Mouse (Mus musculus) hindbrain, embryonic 10.5 days (tissue): ENCODE measurements around the gene Ctnna2. TPM values are rescaled to one million over a fixed set of nuclear protein-coding genes. Genes with fewer than 3 reads are reported as not detected.

Source experiments
- DNase-seq: peaks from one replicate; pipeline ENCODE4 v3.0.0-alpha.2; 2017; ENCODE audit warnings: low spot score
- H3K27ac ChIP-seq: fragments of 300-500 bp; sonication (generic); 2 replicates; pipeline ENCODE4 v1.5.1; 2016; ENCODE audit warnings: mild to moderate bottlenecking, moderate library complexity
- H3K27me3 ChIP-seq: fragments of 300-500 bp; sonication (generic); 2 replicates; pipeline ENCODE4 v1.6.1; 2016; ENCODE audit warnings: mild to moderate bottlenecking; ENCODE audit not compliant: poor library complexity, insufficient read depth, severe bottlenecking
- H3K36me3 ChIP-seq: fragments of 300-500 bp; sonication (generic); 2 replicates; pipeline ENCODE4 v1.6.1; 2016; ENCODE audit warnings: mild to moderate bottlenecking, moderate library complexity
- H3K4me1 ChIP-seq: fragments of 300-500 bp; sonication (generic); replicated peaks from 2 replicates; pipeline ENCODE4 v1.6.1; 2016; ENCODE audit warnings: mild to moderate bottlenecking
- H3K4me3 ChIP-seq: fragments of 300-500 bp; sonication (generic); 2 replicates; pipeline ENCODE4 v1.5.1; 2016; ENCODE audit warnings: mild to moderate bottlenecking, moderate library complexity
- H3K9me3 ChIP-seq: fragments of 300-500 bp; sonication (generic); 2 replicates; pipeline ENCODE4 v1.6.1; 2016; ENCODE audit warnings: mild to moderate bottlenecking, moderate library complexity
- WGBS: fragments of 180-500 bp; shearing (Covaris S2); methylation state at CpG from one replicate; pipeline ENCODE4 v1.1.7; 2016; 5-methylcytosine and 5-hydroxymethylcytosine counted together
- polyA plus RNA-seq: library from polyadenylated mRNA; unstranded; fragments of >200 nt; fragmentation: Nextera tagmentation; extraction: Ambion mirVana; gene quantifications from 2 replicates; pipeline ENCODE4 v1.2.1, GENCODE M21; 2016

The Ctnna2 gene
- polyA plus RNA-seq, 1 experiment from 2014 or later, result 42.5 TPM

DNA sequence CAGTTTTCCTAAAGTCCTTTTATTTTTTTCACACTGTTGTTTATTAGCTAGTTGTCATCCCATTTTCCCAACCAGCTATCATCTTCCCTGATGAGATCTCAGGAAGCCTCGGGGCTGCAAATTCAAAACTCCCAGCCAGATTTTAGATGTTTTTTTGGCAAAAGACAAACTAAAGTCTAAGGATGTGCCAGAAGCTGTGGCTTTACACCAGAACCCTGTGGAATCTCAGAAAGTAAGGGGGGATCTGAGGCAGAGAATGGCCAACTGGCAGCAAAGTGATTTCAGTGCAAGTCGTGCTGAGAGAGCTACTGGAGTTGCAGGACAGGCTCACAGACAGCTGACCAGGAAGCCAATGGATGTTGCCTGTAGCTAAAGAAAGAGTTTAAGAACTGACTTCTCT lies 451.9 kb downstream of the Ctnna2 start:
- Histone ChIP-seq H3K27ac (no peak overlapping the region), H3K4me1 (no peaks in the 10 kb centered on the region), H3K27me3 (no peaks in the 10 kb centered on the region), H3K36me3 (no peaks in the 10 kb centered on the region), H3K9me3 (no peaks in the 10 kb centered on the region), H3K4me3 (no peak overlapping the region)
- DNase-seq, result no peak
- WGBS, result 88% methylated on average over 2 of the region's 2 CpGs

DNA sequence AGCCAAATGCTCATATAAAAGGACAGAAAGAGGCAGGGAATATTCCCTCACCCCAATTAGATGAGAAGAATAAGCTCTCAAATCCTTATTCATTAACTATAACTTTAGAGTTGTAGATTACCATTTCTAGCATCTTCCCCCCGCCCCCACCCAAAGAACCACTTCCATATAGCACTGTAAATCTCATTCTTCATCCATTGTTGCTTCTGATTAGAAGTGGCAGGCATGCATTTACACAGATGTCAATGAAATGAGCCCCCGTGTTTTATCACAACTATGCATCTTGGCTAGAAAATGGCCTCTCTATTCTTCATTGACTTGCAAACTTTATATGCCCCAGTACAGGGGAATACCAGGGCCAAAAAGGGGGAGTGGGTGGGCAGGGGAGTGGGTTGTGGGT lies 457.7 kb downstream of the Ctnna2 start:
- no peak for DNase-seq

DNA sequence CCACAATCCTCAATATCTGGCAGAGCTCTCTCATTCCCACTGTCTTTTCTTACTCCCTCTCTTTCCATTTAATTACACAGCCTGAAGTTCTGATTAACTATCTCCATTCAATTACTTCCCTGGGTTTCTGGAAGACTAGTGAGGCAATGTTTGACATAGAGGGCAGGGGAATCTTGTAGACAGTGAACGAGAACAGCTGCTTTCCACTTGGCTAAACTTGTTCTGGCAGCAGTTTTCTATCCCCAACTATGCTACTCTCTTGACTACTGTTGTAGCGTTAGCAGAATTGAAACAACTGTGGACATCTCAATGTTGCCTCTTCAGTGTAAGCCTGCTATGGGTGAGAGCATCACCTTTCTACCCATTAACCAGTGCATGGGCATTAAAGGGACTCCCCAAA lies 463.0 kb downstream of the Ctnna2 start:
- H3K27me3 ChIP-seq, result no peaks in the 10 kb centered on the region
- 75% methylated on average over 2 of the region's 2 CpGs for WGBS
- peaks cover 7% of the 10 kb centered on the region for H3K4me1 ChIP-seq
- no peak overlapping the region for H3K27ac ChIP-seq
- no peak for DNase-seq
- no peaks in the 10 kb centered on the region for H3K9me3 ChIP-seq
- H3K4me3 ChIP-seq, result no peak overlapping the region
- no peaks in the 10 kb centered on the region for H3K36me3 ChIP-seq

More for the DNA sequence above, 457.7 kb downstream of the Ctnna2 start:
- H3K4me1 ChIP-seq, result no peaks in the 10 kb centered on the region
- H3K27me3 ChIP-seq, result no peaks in the 10 kb centered on the region
- no peaks in the 10 kb centered on the region for H3K9me3 ChIP-seq
- H3K27ac ChIP-seq, result no peak overlapping the region
- 77% methylated on average over 2 of the region's 2 CpGs for WGBS
- H3K36me3 ChIP-seq, result no peaks in the 10 kb centered on the region
- no peak overlapping the region for H3K4me3 ChIP-seq

DNA sequence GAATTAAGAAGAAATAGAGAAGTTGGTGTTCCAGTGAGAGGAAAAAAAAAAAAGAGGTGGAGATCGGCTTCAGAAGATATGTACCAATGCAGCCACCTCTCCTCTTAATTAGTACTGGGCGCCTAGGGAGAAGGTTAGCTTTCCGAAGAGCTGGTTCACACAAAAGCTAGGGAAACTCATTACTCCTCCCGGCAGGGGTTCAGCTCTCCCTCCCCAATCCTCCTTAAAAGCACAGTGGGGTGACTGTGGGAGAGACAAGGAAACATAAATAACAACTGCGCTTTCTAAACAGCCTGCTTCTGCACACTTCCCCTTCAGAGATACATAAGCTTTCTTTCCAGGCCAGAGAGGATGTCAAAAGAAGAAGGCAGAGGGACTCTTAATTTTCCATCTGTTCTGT lies 467.7 kb downstream of the Ctnna2 start:
- no peaks in the 10 kb centered on the region for H3K9me3 ChIP-seq
- H3K27me3 ChIP-seq, result no peaks in the 10 kb centered on the region
- DNase-seq, result no peak
- H3K4me1 ChIP-seq, result peaks cover 7% of the 10 kb centered on the region
- no peak overlapping the region for H3K27ac ChIP-seq
- 6% methylated on average over 5 of the region's 5 CpGs for WGBS
- no peaks in the 10 kb centered on the region for H3K36me3 ChIP-seq
- no peak overlapping the region for H3K4me3 ChIP-seq

DNA sequence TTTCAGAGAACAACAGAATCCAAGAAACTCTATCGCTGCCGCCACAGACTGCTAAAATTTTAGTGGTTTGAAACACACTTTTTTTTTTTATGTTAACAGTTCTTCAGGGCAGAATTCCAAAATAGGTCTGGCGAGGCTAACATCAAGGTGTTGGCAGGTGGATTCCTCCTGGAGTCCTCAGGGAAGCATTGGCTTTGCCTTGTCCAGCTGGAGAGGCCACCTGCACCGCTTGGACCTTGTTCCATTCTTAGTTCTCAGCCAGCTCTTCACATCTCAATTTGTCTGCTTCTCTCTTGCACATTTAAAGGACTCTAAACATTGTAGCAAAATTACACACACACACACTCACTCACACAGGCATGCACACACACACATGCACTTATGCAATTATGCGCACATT lies 487.8 kb downstream of the Ctnna2 start:
- H3K27me3 ChIP-seq, result no peaks in the 10 kb centered on the region
- H3K36me3 ChIP-seq, result no peaks in the 10 kb centered on the region
- DNase-seq, result no peak
- H3K9me3 ChIP-seq, result no peaks in the 10 kb centered on the region
- WGBS, result 91% methylated on average over 5 of the region's 5 CpGs
- H3K4me3 ChIP-seq, result no peak overlapping the region
- no peak overlapping the region for H3K27ac ChIP-seq
- no peaks in the 10 kb centered on the region for H3K4me1 ChIP-seq

DNA sequence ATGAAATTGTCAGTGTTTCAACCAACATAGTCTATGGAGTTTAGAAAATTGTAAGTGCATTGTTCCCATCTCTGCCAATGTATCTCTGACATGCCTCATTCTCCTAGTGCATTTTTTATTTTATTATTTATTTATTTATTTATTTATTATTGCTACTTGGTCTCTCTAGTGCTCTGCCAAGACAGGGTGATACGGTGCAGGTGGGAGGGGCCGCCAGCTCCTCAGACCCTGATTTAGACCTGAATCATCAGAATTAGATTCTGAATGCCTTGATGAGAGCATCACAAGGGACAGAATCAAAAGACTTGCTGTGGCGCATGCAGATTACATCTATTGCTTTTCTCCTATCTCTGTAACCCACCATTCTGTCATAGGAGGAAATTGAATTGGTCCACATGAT lies 492.8 kb downstream of the Ctnna2 start:
- WGBS, result 93% methylated on average over 3 of the region's 3 CpGs
- H3K27ac ChIP-seq, result no peak overlapping the region
- no peaks in the 10 kb centered on the region for H3K36me3 ChIP-seq
- H3K4me1 ChIP-seq, result no peaks in the 10 kb centered on the region
- H3K9me3 ChIP-seq, result peaks cover 10% of the 10 kb centered on the region
- no peak for DNase-seq
- no peak overlapping the region for H3K4me3 ChIP-seq
- H3K27me3 ChIP-seq, result no peaks in the 10 kb centered on the region

DNA sequence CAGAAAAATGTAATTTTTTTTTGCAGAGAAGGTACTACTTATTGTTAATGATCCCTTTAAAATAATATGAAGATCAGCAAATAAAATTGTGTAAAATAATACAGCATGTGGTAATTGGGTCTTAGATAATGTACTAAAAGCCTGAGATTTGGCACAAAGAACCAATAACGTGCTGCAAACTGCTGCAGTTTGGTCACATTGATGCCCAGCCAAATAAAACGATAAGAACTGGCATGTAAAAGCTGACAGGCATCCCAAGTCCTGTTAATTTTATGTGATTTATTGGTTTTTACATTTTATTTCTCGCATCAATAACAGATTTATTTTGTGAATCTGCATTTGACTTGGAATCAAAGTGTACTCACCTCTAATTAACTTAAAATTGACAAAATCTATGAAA lies 497.4 kb downstream of the Ctnna2 start:
- Histone ChIP-seq H3K27me3 (no peaks in the 10 kb centered on the region), H3K36me3 (no peaks in the 10 kb centered on the region), H3K27ac (no peak overlapping the region), H3K9me3 (peaks cover 10% of the 10 kb centered on the region), H3K4me3 (no peak overlapping the region), H3K4me1 (no peaks in the 10 kb centered on the region)
- no peak for DNase-seq
- 91% methylated on average over 3 of the region's 3 CpGs for WGBS

DNA sequence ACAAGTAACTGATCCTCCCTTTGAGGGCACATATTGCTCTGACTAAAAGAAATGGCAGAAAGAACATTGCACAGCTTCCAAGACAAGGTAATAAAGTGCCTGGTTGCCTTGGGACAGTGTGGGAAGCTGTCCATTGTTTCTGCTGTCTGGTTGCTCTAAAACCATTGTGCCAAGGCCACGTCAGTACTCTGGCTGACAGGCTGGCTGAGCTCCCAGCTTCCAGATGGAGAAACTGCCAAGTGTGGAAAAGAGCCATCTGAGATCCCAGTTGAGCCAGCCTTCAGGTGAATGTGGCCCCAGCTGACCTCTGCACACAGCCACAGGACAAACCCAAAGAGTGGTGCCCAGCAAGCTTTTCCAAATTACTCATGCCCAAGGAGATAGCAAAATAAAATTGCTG lies 504.1 kb downstream of the Ctnna2 start:
- no peak for DNase-seq
- H3K4me3 ChIP-seq, result no peak overlapping the region
- H3K4me1 ChIP-seq, result no peaks in the 10 kb centered on the region
- H3K27ac ChIP-seq, result no peak overlapping the region
- 54% methylated on average over 1 of the region's 1 CpGs for WGBS
- no peaks in the 10 kb centered on the region for H3K9me3 ChIP-seq
- no peaks in the 10 kb centered on the region for H3K27me3 ChIP-seq
- no peaks in the 10 kb centered on the region for H3K36me3 ChIP-seq

DNA sequence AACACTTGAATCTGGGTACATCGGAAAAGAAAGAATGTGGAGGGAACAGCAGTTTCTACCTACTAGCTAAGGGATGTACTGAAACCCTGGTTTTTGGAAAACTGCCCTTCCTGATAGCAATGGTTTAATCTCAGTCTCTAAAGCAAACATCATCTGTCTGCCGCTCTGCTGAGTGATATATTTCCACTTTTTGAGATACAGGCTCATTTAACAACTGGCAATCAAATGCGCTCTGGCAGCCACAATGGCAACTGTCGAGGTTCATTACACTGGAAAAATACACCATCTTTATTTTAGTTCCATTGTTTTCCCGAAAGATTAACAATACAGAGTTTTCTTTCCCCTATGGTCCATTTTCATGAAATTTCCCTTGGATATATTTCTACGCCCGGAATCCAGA lies 506.2 kb downstream of the Ctnna2 start:
- no peaks in the 10 kb centered on the region for H3K4me1 ChIP-seq
- no peaks in the 10 kb centered on the region for H3K36me3 ChIP-seq
- H3K9me3 ChIP-seq, result no peaks in the 10 kb centered on the region
- no peak for DNase-seq
- H3K4me3 ChIP-seq, result no peak overlapping the region
- no peaks in the 10 kb centered on the region for H3K27me3 ChIP-seq
- 87% methylated on average over 7 of the region's 7 CpGs for WGBS
- no peak overlapping the region for H3K27ac ChIP-seq

DNA sequence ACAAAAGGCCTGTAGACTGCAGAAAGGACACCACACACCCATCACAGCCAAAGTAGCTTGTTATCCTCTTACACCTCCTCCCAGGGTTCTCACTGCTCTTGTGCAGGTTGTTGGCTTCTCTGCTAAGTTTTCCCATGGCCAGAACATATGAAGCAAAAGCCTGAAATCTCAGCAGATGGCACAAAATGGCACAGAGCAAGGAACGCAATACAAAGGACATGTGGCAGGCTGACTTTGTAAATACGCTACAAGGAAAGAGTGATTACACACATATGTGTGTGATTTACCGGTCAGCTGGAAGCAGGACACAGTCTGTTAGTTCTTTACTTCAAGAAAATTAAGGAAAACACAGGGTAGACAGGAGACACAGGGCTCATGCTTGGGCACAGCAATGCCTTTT lies 511.4 kb downstream of the Ctnna2 start:
- H3K27me3 ChIP-seq, result no peaks in the 10 kb centered on the region
- H3K4me3 ChIP-seq, result no peak overlapping the region
- no peaks in the 10 kb centered on the region for H3K9me3 ChIP-seq
- WGBS, result 81% methylated on average over 3 of the region's 3 CpGs
- H3K36me3 ChIP-seq, result no peaks in the 10 kb centered on the region
- no peak overlapping the region for H3K27ac ChIP-seq
- DNase-seq, result no peak
- no peaks in the 10 kb centered on the region for H3K4me1 ChIP-seq

DNA sequence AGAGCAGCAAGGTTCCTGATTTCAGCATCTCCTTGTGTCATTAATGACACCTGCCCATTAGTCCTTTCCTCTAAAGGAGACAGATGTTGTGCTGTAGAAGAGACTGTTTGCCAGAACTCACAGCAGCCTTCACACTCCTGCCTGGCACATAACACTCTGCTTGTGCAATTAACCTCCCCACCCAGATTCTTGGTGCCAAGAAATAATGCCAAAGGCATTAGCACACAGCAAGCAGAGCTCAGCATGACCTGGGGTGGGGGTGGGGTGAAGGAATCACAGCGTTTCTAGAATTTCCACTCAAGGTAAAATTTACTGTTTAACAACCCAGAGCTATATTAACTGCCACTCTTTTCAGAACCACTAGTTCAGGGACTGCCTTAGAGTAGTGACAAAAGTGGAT lies 516.8 kb downstream of the Ctnna2 start:
- H3K27ac ChIP-seq, result no peak overlapping the region
- no peak for DNase-seq
- 74% methylated on average over 1 of the region's 1 CpGs for WGBS
- no peaks in the 10 kb centered on the region for H3K4me1 ChIP-seq
- H3K4me3 ChIP-seq, result no peak overlapping the region
- no peaks in the 10 kb centered on the region for H3K27me3 ChIP-seq
- no peaks in the 10 kb centered on the region for H3K9me3 ChIP-seq
- H3K36me3 ChIP-seq, result no peaks in the 10 kb centered on the region

DNA sequence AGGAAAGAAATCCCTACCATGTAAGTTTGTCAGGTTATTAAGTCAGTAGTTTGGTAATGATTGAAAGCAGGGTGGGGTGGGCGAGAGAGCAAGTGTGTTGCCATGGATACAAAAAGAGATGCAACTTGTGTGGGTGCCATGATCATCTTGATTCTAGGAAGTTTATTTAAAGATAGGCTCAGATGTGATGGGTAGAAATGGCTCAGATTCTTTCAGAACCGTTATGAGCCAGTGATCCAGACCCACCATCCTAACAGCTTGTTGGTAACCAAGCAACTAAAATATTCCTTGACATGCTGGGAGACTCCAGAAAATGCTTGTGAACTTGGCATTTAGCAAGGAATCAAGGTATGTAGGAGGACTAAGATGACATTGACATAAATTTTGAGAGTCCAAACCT lies 521.6 kb downstream of the Ctnna2 start:
- no peak overlapping the region for H3K27ac ChIP-seq
- H3K4me1 ChIP-seq, result no peaks in the 10 kb centered on the region
- DNase-seq, result no peak
- no peak overlapping the region for H3K4me3 ChIP-seq
- WGBS, result 90% methylated on average over 2 of the region's 2 CpGs
- H3K36me3 ChIP-seq, result no peaks in the 10 kb centered on the region
- H3K9me3 ChIP-seq, result no peaks in the 10 kb centered on the region
- H3K27me3 ChIP-seq, result no peaks in the 10 kb centered on the region

DNA sequence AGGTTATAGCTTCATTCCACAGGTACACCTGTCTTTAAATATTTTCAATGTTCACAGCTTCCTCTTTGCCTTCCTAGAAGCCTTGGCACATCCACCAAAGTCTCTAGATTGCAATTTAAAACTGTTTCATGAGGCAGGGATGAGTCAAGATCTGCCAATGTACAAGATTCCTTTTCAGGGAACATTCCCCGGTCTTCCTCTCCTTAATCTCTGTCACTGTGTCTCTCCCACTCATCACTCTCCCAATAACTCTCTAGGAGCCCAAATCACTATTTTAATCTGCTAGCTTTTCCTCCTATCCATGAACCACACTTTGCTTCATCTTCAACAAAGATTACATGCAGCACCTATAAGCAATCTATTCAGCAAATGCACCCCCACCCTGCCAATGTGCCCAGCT lies 532.6 kb downstream of the Ctnna2 start:
- no peak overlapping the region for H3K4me3 ChIP-seq
- no peaks in the 10 kb centered on the region for H3K27me3 ChIP-seq
- no peak overlapping the region for H3K27ac ChIP-seq
- no peaks in the 10 kb centered on the region for H3K36me3 ChIP-seq
- no peaks in the 10 kb centered on the region for H3K4me1 ChIP-seq
- 88% methylated on average over 1 of the region's 1 CpGs for WGBS
- DNase-seq, result no peak
- H3K9me3 ChIP-seq, result no peaks in the 10 kb centered on the region

DNA sequence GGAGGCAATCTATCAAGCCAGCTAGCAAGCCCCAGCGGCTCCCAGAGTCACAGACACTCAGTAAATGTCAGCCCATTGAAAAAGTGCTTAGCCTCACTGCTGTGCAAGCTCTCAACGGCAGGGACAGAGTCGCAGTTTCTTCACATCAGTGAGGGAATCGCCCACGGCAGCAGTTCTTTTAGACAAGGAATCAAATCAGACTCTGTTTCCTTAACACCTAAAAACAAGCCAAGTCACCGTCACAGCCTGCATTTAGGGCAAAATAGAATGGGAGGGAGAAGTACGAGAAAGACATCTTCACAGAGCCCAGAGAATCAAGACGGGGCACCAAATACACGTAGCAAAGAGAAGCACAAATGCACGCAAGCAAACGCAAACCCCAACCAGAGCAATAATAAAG lies 535.6 kb downstream of the Ctnna2 start:
- no peaks in the 10 kb centered on the region for H3K4me1 ChIP-seq
- H3K27ac ChIP-seq, result no peak overlapping the region
- DNase-seq, result no peak
- H3K4me3 ChIP-seq, result no peak overlapping the region
- 84% methylated on average over 11 of the region's 11 CpGs for WGBS
- H3K27me3 ChIP-seq, result no peaks in the 10 kb centered on the region
- no peaks in the 10 kb centered on the region for H3K9me3 ChIP-seq
- H3K36me3 ChIP-seq, result no peaks in the 10 kb centered on the region
